In the genomic region with DNA sequence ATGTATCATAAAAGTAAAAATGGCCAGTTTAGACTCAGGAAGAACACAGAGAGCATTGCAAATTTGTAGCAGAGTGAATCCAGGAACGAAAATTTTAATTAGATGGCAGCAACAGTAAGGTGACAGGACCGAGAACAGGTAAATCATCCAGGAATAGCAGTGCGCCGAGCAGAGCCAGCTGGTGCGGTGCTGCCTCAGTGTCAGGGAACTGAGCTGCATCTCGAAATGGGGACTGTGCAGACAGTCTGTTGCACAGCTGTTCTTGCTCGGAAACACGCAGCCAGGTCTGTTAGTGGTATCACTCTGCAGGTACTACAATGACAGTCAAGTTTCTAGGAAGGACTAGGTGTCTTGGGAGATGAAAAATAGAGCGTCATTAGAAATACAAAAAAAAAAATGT, we compare ENCODE assay signal across 21 mouse cellular contexts.
DNase-seq lines count a peak whose midpoint lies in the region; ATAC-seq and TF ChIP-seq lines count a peak whose summit lies in the region.
"Had no signal": no experiment of that assay in that cellular context is flagged by ENCODE, and none has a peak within 500 bp of the region (broad histone marks: within the 10 kb centered on the region; RNA-seq: fewer than 3 reads in every experiment).

No protein-coding gene starts in this region.

- ATAC-seq in forebrain, embryonic 14.5 days, result peak; percentile 48; the same call in 1 of the 2 replicates
- no peak for ATAC-seq in forebrain, embryonic 12.5 days (ENCODE audit: low FRiP score)
- no peak for ATAC-seq in kidney, embryonic 15.5 days (replicated peaks; ENCODE audit: low FRiP score)
- ATAC-seq: midbrain, embryonic 16.5 days had no signal

- H3K9ac ChIP-seq in forebrain, embryonic 14.5 days (ENCODE audit: low read length), result no peak overlapping the region
- no peak overlapping the region for H3K9ac ChIP-seq in forebrain, embryonic 12.5 days
- no peak overlapping the region for H3K9ac ChIP-seq in kidney, embryonic 15.5 days
- H3K9ac ChIP-seq: embryonic facial prominence, embryonic 12.5 days had no signal

- no peaks in the 10 kb centered on the region for H3K36me3 ChIP-seq in forebrain, embryonic 14.5 days (ENCODE audit: control insufficient read depth, insufficient read depth, low read length)
- H3K36me3 ChIP-seq in forebrain, embryonic 12.5 days (replicated peaks), result no peaks in the 10 kb centered on the region
- H3K36me3 ChIP-seq in kidney, embryonic 15.5 days, result no peaks in the 10 kb centered on the region
- H3K36me3 ChIP-seq: embryonic facial prominence, embryonic 12.5 days; limb, embryonic 10.5 days had no signal

- no peaks in the 10 kb centered on the region for H3K4me1 ChIP-seq in forebrain, embryonic 14.5 days (ENCODE audit: control insufficient read depth, insufficient read depth, low read length)
- no peaks in the 10 kb centered on the region for H3K4me1 ChIP-seq in forebrain, embryonic 12.5 days
- H3K4me1 ChIP-seq in kidney, embryonic 15.5 days, result no peaks in the 10 kb centered on the region
- H3K4me1 ChIP-seq: embryonic facial prominence, embryonic 12.5 days; limb, embryonic 10.5 days had no signal

- no peaks in the 10 kb centered on the region for H3K27me3 ChIP-seq in forebrain, embryonic 14.5 days (replicated peaks; ENCODE audit: control insufficient read depth, insufficient read depth, low read length)
- H3K27me3 ChIP-seq in forebrain, embryonic 12.5 days, result no peaks in the 10 kb centered on the region
- no peaks in the 10 kb centered on the region for H3K27me3 ChIP-seq in kidney, embryonic 15.5 days
- H3K27me3 ChIP-seq: embryonic facial prominence, embryonic 12.5 days had no signal

- no peaks in the 10 kb centered on the region for H3K9me3 ChIP-seq in forebrain, embryonic 14.5 days (replicated peaks; ENCODE audit: control insufficient read depth, low read length)
- no peaks in the 10 kb centered on the region for H3K9me3 ChIP-seq in forebrain, embryonic 12.5 days
- H3K9me3 ChIP-seq in kidney, embryonic 15.5 days (replicated peaks), result no peaks in the 10 kb centered on the region
- H3K9me3 ChIP-seq: embryonic facial prominence, embryonic 12.5 days; limb, embryonic 10.5 days had no signal

- H3K4me3 ChIP-seq in forebrain, embryonic 14.5 days (ENCODE audit: low read depth, low read length), result no peak overlapping the region
- H3K4me3 ChIP-seq in forebrain, embryonic 12.5 days (replicated peaks), result no peak overlapping the region
- no peak overlapping the region for H3K4me3 ChIP-seq in layer of hippocampus, adult 2 months
- no peak overlapping the region for H3K4me3 ChIP-seq in kidney, embryonic 15.5 days (replicated peaks)
- H3K4me3 ChIP-seq: embryonic facial prominence, embryonic 12.5 days; limb, embryonic 10.5 days had no signal

- TF ChIP-seq CTCF in layer of hippocampus, adult 2 months (conservative IDR thresholded peaks at IDR 0.05), result no peak

- H3K4me2 ChIP-seq in forebrain, embryonic 14.5 days (ENCODE audit: low read length), result no peak overlapping the region
- H3K4me2 ChIP-seq in forebrain, embryonic 12.5 days, result no peak overlapping the region
- no peak overlapping the region for H3K4me2 ChIP-seq in kidney, embryonic 15.5 days
- H3K4me2 ChIP-seq: embryonic facial prominence, embryonic 12.5 days; heart, embryonic 11.5 days; liver, embryonic 11.5 days had no signal

- peak; percentile 16 for DNase-seq in forebrain, embryonic 14.5 days (ENCODE audit: low spot score)
- DNase-seq in layer of hippocampus, adult 2 months (ENCODE audit: low spot score in 2 of 2), result peak in 1 of 2 experiments; percentile 13
- no peak for DNase-seq in layer of hippocampus, postnatal 25 days (ENCODE audit: extremely low spot score in 1 of 2, low spot score in 1 of 2)
- DNase-seq in layer of hippocampus, adult 8-10 months (ENCODE audit: low spot score in 2 of 2), result peak; percentile 21 to 24
- peak; percentile 20 to 23 for DNase-seq in right cerebral cortex, adult 2 months (ENCODE audit: low spot score in 2 of 2)
- DNase-seq in cerebellum, adult 9-10 months, result no peak
- DNase-seq: cerebellum, adult 8-10 months; heart, postnatal 14 days; kidney, adult 2 months; kidney, postnatal 25 days; lung, adult 2 months; spleen, adult 18-20 months; thymus, adult 18-20 months had no signal

- WGBS in forebrain, embryonic 14.5 days, result 76% methylated on average over 9 of the region's 9 CpGs
- WGBS in forebrain, embryonic 12.5 days, result 84% methylated on average over 9 of the region's 9 CpGs
- 66% methylated on average over 9 of the region's 9 CpGs for WGBS in kidney, embryonic 15.5 days

- no peak overlapping the region for H3K27ac ChIP-seq in forebrain, embryonic 14.5 days (ENCODE audit: low read depth, low read length)
- no peak overlapping the region for H3K27ac ChIP-seq in forebrain, embryonic 12.5 days
- peak overlapping the region; percentile 4; the same call in 1 of the 2 replicates for H3K27ac ChIP-seq in layer of hippocampus, adult 2 months
- no peak overlapping the region for H3K27ac ChIP-seq in kidney, embryonic 15.5 days
- H3K27ac ChIP-seq: embryonic facial prominence, embryonic 12.5 days; limb, embryonic 10.5 days; macrophage had no signal

Comparison
In these comparisons a context has a peak if more than half of its experiments do, and no peak if none do; other contexts are left out.
1. DNase-seq: peak in forebrain, embryonic 14.5 days (single experiment), layer of hippocampus, adult 8-10 months (2 of 2) and right cerebral cortex, adult 2 months (2 of 2); none in layer of hippocampus, postnatal 25 days (0 of 2) and cerebellum, adult 9-10 months (single experiment).